Mouse (Mus musculus): Measurements from ENCODE around the gene Hykk.

Hykk gene

DNA sequence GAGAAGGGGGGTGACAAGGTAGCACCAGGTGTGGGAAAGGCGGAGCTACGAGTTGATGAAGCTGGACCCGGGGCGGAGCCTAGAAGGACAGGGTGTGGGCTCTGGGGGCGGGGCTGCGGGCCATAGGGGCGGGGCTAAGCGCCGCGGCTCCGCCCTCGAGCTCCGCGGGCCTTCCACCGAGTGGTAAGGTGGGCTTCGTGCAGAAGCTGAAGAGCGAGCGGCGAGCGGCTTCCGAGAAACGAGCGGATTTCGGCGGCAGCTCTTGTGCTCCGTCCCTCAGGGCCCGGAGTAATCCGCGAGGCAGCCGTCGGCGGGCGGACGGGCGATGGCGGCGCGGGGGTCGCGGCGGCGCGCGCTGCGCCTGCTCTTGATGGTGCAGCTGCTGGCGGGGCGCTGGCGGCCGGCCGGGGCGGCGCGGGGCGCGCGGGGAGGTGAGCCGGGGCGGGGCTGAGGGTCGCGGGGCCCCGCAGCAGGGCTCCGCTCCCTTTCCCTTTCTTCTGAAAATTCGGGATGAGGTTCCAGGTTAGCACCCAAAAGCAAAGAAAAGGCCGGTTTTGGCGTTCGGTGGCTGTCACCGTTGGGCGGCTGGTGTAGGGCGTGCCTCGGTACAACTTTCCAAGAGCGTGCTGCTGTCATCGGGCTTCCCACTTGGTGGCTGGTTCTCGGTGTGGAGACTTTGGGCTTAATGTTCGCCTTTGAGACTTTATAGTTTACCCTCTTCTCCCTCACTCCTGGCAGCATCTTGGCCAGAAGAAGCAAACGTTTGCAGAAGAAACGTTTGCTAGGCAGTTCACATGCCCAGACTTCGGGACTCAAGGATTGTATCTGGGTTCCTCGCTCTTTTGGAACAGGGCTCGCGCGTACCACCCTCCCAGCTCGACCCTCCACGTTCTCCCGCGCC lies 64.5 kb downstream of the Hykk start:
- peak; percentile 55 for DNase-seq (ENCODE audit: inconsistent ontology term)

DNA sequence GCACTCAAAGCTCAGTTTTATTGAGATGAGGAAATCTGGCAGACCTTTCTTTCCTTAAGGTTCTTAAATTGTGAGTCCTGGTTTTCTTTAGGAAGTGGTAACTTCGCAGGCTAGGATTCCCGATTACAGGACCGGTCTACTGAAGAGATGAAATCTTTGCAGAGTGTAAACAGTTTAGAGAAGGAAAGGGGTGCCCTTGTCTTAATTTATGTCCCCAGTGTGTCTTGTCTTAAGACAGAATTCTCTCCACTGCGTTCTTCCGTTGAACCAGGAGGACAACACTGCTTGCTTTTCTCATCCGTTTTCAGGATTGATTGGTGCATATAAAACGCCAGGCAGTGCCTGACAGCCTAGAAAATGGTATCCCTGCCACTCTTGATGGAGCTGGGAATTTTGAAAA lies 65.3 kb downstream of the Hykk start:
- DNase-seq (ENCODE audit: inconsistent ontology term): no peak

DNA sequence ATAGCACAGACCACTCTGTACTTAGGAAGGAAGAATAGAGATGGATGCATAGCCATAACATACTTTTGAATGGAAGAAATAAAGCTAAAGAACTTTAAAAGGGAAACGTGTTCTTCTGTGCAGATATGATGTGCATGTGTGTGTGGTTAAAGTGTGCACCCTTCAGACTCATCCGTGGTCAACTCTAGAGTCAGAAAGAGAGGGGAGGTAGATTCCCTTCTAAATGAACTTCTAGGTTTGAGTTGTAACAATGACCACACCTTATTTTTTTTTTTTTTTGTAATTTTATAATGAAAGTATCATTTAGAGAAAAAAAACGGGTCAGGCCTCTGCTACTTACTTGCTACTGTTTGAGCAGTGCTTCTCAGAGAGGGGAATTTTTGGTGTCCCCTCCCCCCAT lies 73.3 kb downstream of the Hykk start:
- DNase-seq (ENCODE audit: inconsistent ontology term): no peak

DNA sequence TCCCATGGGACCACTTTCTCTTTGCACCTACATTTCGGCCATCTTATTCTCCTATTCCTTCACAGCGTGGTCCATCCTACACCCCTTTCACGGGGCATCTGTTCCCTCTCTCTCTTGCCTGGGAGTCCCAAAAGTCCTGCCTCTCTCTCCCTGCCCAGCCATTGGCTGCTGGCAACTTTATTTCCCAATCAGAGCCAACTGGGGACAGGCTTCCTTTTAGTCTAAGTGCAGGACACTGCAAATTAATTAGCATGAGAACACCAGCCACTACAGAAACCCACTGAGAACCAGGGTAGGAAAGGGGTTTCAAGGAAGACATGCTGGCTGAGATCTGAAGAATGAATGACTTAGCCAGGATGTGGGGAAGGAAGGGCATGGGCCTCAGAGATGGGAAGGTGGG lies 77.3 kb downstream of the Hykk start:
- no peak for DNase-seq (ENCODE audit: inconsistent ontology term)

DNA sequence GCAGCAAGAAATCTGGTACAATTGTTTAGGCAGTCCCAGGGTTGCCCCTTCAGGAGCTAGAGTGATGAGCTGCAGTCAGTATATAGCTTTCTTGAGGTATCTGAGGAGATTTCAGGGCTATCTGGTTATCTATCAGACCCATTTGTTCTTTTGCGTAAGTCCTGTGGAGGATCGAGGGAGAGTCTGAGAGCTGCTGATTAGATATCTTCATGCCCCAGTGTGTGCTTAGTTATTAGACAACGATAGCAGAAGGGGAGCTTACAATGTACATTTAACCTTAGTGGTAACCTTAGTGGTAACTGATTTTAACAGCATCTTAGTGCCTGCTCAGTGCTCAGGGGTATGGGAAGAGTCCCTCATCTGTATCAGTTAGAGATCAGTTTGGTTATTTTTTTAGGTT lies 78.6 kb downstream of the Hykk start:
- DNase-seq (ENCODE audit: inconsistent ontology term): no peak
